In the genomic region with DNA sequence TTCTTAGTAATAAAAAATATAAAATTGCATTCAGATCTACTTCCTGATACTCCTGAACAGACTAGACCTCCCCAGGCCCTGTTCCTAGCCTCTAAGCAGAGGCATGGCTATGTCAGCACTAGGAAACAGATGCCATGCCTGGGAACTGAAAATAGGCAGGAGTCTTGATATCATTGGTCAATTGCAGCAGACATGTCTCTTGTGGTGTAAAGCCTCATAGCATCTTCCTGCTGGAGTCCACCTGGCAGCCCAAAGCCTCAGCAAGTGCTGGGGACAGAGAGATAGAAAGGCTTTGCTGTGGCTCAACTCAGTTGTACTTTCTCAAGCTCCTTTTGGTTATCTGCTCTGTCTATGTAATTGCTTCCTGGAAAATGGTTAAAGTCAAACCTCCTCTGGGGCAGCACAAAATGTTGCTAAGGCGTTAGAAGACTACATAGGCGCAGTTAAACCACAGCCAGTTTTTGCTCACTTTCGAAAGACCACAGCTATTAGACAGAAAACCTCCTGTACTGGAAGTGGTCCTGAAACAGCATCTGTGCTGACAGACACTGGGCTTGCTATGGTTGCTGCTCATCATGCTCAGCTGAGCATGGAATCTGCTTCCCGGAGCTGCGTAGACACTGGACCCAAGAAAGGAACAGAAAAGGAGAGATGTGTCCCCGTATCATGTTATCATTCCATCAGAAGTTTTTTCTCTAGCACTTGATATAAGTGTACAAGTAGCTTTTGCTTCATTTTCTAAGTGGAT, we compare ENCODE assay signal across 6 mouse cellular contexts.
DNase-seq lines count a peak whose midpoint lies in the region; ATAC-seq and TF ChIP-seq lines count a peak whose summit lies in the region.
"Not testable (repeated sequence)": the region's sequence is repeated elsewhere in the genome, so short reads cannot be mapped to it uniquely, and the experiment has no call there.

No protein-coding gene starts in this region.

- not testable (repeated sequence) for H3K4me3 ChIP-seq in hindbrain, postnatal 0 days (ENCODE audit: low read length)

- 73% methylated on average over 6 of the region's 6 CpGs for WGBS in hindbrain, postnatal 0 days

- ATAC-seq in Patski = peak; percentile 31
- ATAC-seq in hematopoietic stem cell, adult 5-6 weeks (replicated peaks in 1 of 2; ENCODE audit: insufficient read depth in 1 of 2, low FRiP score in 2 of 2, low TSS enrichment in 1 of 2, low read depth in 1 of 2, poor library complexity in 2 of 2, severe bottlenecking in 2 of 2) = peak; percentile 76 to 91; a peak in 3 of 4 replicates
- ATAC-seq in hindbrain, postnatal 0 days = peak; percentile 85
- peak; percentile 96 for ATAC-seq in megakaryocyte progenitor cell, adult 5-6 weeks (replicated peaks; ENCODE audit: poor library complexity)

- H3K4me2 ChIP-seq in hindbrain, postnatal 0 days (ENCODE audit: low read depth, low read length) = not testable (repeated sequence)

- TF ChIP-seq CTCF in Patski (IDR thresholded peaks at IDR 0.05); hindbrain, postnatal 0 days (IDR thresholded peaks at IDR 0.05; ENCODE audit: low read depth): not testable (repeated sequence)

- DNase-seq in Patski (ENCODE audit: low read depth, low spot score) = not testable (repeated sequence)
- peak; percentile 30 to 51 for DNase-seq in cerebellum, postnatal 14 days
- DNase-seq in hindbrain, postnatal 0 days (ENCODE audit: low spot score) = peak; percentile 9
- peak; percentile 1 for DNase-seq in retina, postnatal 1 day

- not testable (repeated sequence) for H3K9ac ChIP-seq in hindbrain, postnatal 0 days (replicated peaks; ENCODE audit: low read length)

- in situ Hi-C loops in Patski (cut with MboI; ENCODE audit: low pct_unique_long_range_greater_than_20kb) = not testable (repeated sequence)

- H3K27me3 ChIP-seq in Patski; hindbrain, postnatal 0 days (ENCODE audit: insufficient read depth, low read length): not testable (repeated sequence)

- POLR2A ChIA-PET in Patski (lab: Charles Lee) = interaction anchor here (0.6 kb wide), 1 partner anchor 89 kb away, joined by 4 read pairs; no protein-coding TSS in a partner anchor

- not testable (repeated sequence) for H3K4me1 ChIP-seq in hindbrain, postnatal 0 days (ENCODE audit: insufficient read depth, low read length)

- H3K9me3 ChIP-seq in hindbrain, postnatal 0 days (ENCODE audit: low read length) = not testable (repeated sequence)

- H3K27ac ChIP-seq in hindbrain, postnatal 0 days = not testable (repeated sequence)

- H3K36me3 ChIP-seq in hindbrain, postnatal 0 days (ENCODE audit: insufficient read depth, low read length) = not testable (repeated sequence)

- CTCF ChIA-PET in Patski (lab: Charles Lee) = not testable (repeated sequence)

Comparison
In these comparisons a context has a peak if more than half of its experiments do, and no peak if none do; other contexts are left out.
1. ATAC-seq: peak in every context shown above with its lines; median percentile 96 in megakaryocyte progenitor cell, adult 5-6 weeks; 85 in hindbrain, postnatal 0 days; 84 in hematopoietic stem cell, adult 5-6 weeks; 31 in Patski.